Mouse (Mus musculus): Measurements from ENCODE around the gene Ralb.

DNA sequence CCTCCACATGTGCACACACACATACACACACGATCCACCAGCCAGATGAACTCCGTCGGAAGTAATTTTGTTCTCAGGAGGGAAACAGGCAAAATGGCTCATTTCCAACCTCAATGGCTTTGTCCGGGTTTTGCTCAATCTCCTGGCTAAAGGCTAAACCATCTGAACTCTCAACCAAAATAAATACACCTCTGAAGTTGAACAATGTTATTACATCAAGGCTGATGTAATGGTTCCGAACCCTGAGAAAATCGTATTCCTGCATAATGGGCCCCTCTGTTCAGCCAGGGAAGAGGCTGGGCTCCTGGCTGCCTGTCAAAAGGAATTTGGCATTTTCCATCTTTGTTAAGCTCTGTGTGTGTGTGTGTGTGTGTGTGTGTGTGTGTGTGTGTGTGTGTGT, 67.2 kb downstream of the Ralb start:
- TF ChIP-seq POLR2A (IDR thresholded peaks at IDR 0.05; ENCODE audit: control insufficient read depth, low read depth, low read length) (no peak), CTCF (IDR thresholded peaks at IDR 0.05; ENCODE audit: control insufficient read depth, insufficient read depth, insufficient replicate concordance, low read depth, low read length) (no peak)

Measured in testis, adult 2 months (tissue).